Mouse (Mus musculus): Measurements from ENCODE around the gene Pqbp1. TPM values are rescaled to one million over a fixed set of nuclear protein-coding genes. Genes with fewer than 3 reads are reported as not detected.

Gene Pqbp1
- 100 to 1,000 TPM; 107 to 150 TPM for polyA plus RNA-seq (2012; fragmentation: generic; extraction: Trizol)

DNA sequence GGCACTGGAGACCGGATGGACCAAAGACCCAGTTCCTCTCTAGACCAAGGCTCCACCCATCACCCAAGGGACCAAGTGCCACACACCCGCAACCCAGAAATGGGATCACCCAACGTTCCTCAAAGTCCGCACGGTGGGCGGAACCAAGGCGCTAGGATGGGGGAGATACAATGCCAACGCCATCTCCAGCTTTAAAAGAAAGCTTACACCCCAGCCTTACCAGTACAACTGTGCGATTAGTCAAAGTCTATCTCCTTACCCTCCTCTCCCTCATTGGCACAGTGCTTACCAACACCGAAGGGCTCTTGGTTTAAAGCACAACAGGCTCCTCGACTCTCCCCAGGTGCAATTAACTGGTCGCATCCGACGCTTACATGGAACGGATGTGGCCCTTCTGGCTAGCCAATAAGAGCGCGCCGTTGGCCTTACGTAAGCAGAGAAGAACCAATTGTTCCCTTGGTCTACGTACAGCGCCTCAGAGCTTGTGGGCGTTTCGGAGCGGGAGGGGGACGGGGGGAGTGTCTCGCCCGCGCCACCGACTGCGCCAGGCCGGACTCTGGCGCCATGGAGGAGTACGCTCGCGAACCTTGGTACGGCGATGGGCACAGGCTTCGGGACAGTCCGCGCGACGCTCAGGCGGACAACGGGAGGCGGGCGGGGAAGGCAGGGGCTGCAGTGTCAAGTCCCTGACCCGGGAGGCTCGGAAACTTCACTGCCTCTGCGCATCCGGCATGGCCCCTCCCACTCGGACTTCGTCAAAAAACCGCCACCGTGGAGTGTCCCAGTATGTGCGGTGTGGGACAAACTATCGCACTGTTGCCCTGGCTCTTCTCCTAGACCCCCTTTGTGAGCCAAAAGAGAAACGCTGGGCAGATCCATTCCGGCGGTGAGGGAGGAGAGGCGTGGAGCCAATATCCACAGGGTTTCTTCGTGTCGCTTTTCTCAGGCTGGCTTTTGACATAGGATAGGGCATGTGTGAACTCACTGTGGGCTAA is at the start of gene Pqbp1, which contains the start of gene Timm17b:
Gene Pqbp1 (minus strand): TSS at position 390 of the 995 bp plus-strand sequence.
Gene Timm17b (plus strand): TSS at position 478 of the 995 bp plus-strand sequence.

DNA sequence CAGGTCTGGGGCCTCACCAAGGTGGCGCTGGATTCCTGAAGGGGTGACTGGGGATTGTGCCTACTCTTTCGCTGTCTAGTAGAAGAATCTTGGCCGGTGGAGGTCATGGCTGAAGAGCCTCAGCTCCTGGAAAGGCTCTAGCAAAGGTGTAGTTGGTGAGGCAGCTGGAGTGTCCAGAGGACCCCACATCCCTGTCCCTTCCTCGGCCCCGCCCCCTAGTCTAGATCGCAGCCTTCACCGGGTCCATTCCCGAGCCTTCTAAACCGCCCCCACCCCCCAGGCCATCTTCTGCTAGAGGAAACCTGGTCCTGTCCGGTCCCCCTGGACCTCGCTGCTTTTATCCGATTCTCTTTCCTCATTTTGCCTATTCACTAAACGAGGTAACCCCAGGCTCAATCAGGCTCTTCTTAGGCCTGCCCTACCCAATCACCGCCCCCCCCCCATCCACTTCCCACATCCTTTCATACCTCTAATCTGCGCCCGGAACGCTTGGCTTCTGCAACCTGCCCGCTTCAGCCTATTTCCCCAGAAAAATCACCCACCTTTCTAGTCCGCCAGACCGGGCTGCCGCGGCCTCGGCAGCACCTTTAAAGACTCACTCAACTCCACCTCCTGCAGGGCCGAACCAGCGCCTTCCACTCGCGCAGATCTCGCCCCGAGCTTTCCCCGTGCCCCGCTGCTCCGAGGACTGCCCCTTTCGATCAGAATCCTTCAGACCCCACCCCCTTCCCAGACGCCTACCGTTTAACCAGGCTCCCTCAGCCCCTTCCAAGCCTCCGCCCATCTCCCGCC is 48.2 kb upstream of the Pqbp1 start, which contains the start of gene Hdac6:
Gene Hdac6 (minus strand): TSS at position 782 of the 792 bp plus-strand sequence.

DNA sequence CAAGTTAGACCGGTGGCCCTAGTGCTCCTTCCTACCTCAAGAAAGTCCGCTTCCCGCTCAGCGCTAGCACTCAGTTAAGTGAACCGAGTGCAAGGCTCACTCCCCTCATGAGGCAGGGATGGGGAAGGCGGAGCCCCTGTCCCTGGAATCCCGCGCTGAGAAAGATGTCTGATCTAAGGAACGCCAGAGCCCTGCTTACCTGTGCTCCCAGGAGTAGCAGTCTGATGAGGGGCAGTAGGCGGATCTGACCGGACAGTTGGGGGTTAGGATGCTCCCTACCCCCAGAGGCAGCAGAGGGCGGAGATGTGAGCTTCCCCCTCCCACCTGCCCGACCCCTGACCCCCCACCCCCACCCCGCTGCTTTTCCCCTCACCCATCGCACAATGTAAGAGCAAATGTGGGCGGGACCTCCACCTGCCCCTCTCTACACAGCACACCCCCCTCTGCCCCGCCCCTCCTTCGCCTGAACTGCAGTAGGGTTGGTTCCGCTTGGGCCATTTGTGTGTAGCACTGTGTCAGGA is 29.3 kb upstream of the Pqbp1 start, which contains the start of gene Eras:
Gene Eras (minus strand): TSS at position 338 of the 521 bp plus-strand sequence.

DNA sequence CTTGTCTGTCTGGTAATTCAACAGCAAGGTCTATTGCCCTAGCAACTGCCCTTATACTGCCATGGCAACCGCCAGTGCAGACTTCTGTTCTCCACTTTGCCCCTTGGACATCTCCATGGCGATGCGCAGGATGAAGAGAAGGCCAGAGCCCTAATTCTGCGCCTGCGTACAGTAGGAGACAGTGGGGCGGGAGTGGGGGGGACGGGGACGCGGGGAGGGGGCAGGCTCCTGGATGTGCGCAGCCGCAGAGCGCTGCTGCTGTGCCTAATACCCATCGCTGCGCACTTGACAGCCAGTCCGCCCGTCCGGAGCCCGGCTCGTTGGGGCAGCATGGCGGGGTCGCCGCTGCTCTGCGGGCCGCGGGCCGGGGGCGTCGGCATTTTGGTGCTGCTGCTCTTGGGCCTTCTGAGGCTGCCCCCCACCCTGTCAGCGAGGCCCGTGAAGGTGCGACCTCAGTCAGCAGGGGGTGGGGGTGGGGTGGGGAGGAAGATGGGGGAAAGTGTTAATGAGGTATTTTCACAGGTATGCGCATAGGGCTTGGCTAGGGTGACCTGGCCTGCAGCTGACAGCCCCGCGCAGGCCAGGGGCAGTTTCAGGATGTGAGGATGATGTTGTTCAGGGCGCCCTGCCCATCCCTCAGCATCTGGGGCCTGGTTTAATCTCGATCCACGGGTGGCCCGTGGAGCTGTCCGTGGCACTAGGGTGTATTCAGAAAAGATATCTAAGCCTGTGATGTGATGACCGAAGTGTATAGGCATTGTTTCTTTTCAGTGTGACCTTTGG is 20.7 kb upstream of the Pqbp1 start, which contains the start of gene Pcsk1n:
Gene Pcsk1n (plus strand): TSS at position 222 of the 783 bp plus-strand sequence.

DNA sequence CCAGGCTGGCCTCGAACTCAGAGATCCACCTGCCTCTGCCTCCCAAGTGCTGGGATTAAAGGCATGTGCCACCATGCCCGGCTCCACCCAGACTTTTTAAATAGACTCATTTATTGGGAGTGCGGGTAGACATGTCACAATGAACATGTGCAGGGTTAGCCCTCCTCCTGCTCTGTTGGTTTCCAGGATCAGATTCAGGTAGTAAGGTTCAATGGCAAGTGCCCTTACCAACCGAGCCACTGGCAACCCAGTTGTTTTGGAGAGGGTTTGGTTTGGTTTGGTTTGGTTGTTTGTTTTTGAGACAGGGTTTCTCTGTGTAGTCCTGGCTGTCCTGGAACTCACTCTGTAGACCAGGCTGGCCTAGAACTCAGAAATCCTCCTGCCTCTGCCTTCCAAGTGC is 10.2 kb upstream of the Pqbp1 start, which contains the start of gene Gm10490:
Gene Gm10490 (plus strand): TSS at position 301 of the 400 bp plus-strand sequence.

DNA sequence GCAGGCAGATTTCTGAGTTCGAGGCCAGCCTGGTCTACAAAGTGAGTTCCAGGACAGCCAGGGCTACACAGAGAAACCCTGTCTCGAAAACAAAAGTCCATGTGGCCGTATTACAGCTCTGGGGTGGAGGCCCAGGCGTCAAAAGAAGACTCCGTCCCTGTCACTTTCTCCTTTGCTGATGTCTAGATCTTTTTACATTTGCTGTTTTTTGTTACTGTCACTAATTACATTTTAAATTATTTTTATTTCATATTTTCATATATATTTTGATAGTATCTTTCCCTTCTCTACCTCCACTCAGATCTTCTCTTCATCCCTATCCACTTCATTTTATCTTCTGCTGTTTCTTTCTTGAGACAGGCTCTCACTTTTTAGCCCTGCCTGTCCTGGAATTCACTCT is 8.7 kb upstream of the Pqbp1 start, which contains the start of gene Gm10491:
Gene Gm10491 (minus strand): TSS at position 101 of the 400 bp plus-strand sequence.

DNA sequence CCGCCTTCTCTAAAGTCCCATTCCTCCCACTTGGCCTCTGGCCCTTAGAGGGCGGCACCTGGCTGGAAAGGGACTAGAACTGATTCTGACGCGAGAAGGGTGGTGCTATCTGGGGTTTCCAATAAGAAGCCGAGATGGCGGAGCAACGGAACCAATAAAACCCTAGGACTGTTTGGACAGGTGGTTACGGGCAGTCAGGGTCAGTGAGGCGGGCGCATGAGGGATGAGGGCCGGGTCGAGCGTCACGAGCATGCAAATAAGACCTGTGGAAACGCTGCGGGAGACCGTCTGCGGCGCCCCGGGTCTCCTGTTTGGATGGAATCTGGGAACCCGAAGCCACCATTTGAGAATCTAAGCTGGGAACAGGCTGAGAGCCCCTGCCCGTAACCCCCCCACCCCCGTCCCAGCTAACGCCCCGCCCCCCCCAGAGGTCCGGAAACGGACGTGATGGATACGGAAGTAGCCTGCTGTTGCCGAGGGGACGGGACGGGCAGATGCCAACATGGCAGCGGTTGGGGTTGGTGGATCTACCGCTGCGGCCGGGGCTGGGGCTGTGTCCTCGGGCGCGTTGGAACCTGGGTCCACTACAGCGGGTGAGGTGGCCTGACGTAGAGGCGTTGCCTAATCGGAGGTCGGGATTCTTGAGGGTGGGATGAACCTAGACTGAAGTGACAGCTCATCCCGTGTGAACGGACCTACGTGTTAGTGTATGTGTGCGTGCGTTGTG is 15.1 kb downstream of the Pqbp1 start, which contains the start of gene Slc35a2:
Gene Slc35a2 (plus strand): TSS at position 188 of the 727 bp plus-strand sequence.

DNA sequence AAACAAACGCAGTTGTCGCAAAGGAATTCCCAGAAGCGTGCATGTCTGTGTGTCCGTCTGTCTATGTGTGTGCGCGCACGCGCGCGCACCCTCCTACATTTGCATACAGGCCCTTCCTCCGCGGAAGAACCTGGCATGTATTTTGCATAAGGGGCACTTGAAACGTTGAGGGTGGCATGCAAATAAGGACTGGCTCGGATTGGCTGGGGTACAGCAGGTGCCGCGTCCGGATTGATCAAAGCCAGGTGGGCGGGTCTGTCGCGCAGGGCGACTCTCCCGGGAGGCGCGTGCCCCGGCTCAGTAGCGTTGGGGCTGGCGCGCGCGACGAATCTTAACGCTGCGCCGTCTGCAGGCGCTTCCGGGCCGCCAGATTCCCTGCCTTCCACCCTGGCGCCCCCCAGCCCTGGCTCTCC is 21.1 kb downstream of the Pqbp1 start, which contains the start of gene Pim2:
Gene Pim2 (plus strand): TSS at position 256 of the 413 bp plus-strand sequence.

Other genes with a start within 250 kb of the Pqbp1 start
- under 1 TPM; 0.16 to 0.66 TPM for gene Prickle3, start 242.0 kb downstream of the Pqbp1 start, polyA plus RNA-seq (2012; fragmentation: generic; extraction: Trizol)
- gene Plp2, start 227.9 kb downstream of the Pqbp1 start, polyA plus RNA-seq (2012; fragmentation: generic; extraction: Trizol) = 100 to 1,000 TPM; 442 to 683 TPM
- under 1 TPM; 0.01 to 0.20 TPM for gene Magix, start 218.0 kb downstream of the Pqbp1 start, polyA plus RNA-seq (2012; fragmentation: generic; extraction: Trizol)
- 10 to 100 TPM in 1 of 2 experiments, 1 to 10 TPM in 1; 2.5 to 11.5 TPM for gene Gpkow, start 202.1 kb downstream of the Pqbp1 start, polyA plus RNA-seq (2012; fragmentation: generic; extraction: Trizol)
- 10 to 100 TPM; 15.4 to 54.3 TPM for gene Wdr45, start 184.9 kb downstream of the Pqbp1 start, polyA plus RNA-seq (2012; fragmentation: generic; extraction: Trizol)
- under 1 TPM in 1 of 2 experiments, not detected in 1; 0.24 TPM for gene Gm45208, start 177.0 kb downstream of the Pqbp1 start, polyA plus RNA-seq (2012; fragmentation: generic; extraction: Trizol)
- gene Praf2, start 170.8 kb downstream of the Pqbp1 start, polyA plus RNA-seq (2012; fragmentation: generic; extraction: Trizol) = 100 to 1,000 TPM; 113 to 154 TPM
- 1 to 10 TPM; 2.4 to 7.6 TPM for gene Ccdc120, start 148.4 kb downstream of the Pqbp1 start, polyA plus RNA-seq (2012; fragmentation: generic; extraction: Trizol)
- 10 to 100 TPM; 32.8 to 42.6 TPM for gene Tfe3, start 136.7 kb downstream of the Pqbp1 start, polyA plus RNA-seq (2012; fragmentation: generic; extraction: Trizol)
- 10 to 100 TPM in 1 of 2 experiments, 1 to 10 TPM in 1; 5.9 to 35.2 TPM for gene Gripap1, start 109.5 kb downstream of the Pqbp1 start, polyA plus RNA-seq (2012; fragmentation: generic; extraction: Trizol)
- 1 to 10 TPM in 1 of 2 experiments, under 1 TPM in 1; 0.34 to 4.5 TPM for gene Kcnd1, start 77.0 kb downstream of the Pqbp1 start, polyA plus RNA-seq (2012; fragmentation: generic; extraction: Trizol)
- gene Otud5, start 57.9 kb downstream of the Pqbp1 start, polyA plus RNA-seq (2012; fragmentation: generic; extraction: Trizol) = 10 to 100 TPM; 21.4 to 48.2 TPM
- 1 to 10 TPM in 1 of 2 experiments, under 1 TPM in 1; 0.71 to 4.9 TPM for gene Pim2, start 21.0 kb downstream of the Pqbp1 start, polyA plus RNA-seq (2012; fragmentation: generic; extraction: Trizol)
- 10 to 100 TPM; 14.0 to 50.6 TPM for gene Slc35a2, start 15.2 kb downstream of the Pqbp1 start, polyA plus RNA-seq (2012; fragmentation: generic; extraction: Trizol)
- 100 to 1,000 TPM in 1 of 2 experiments, 10 to 100 TPM in 1; 94.4 to 138 TPM for gene Timm17b, start 88 bp upstream of the Pqbp1 start, polyA plus RNA-seq (2012; fragmentation: generic; extraction: Trizol)
- not detected for gene Gm10491, start 8.6 kb upstream of the Pqbp1 start, polyA plus RNA-seq (2012; fragmentation: generic; extraction: Trizol)
- gene Gm10490, start 10.3 kb upstream of the Pqbp1 start, polyA plus RNA-seq (2012; fragmentation: generic; extraction: Trizol) = not detected
- gene Pcsk1n, start 20.6 kb upstream of the Pqbp1 start, polyA plus RNA-seq (2012; fragmentation: generic; extraction: Trizol) = not detected
- gene Eras, start 29.3 kb upstream of the Pqbp1 start, polyA plus RNA-seq (2012; fragmentation: generic; extraction: Trizol) = not detected
- gene Hdac6, start 48.6 kb upstream of the Pqbp1 start, polyA plus RNA-seq (2012; fragmentation: generic; extraction: Trizol) = 10 to 100 TPM; 11.6 to 18.8 TPM
- under 1 TPM in 1 of 2 experiments, not detected in 1; 0.05 TPM for gene Gata1, start 78.8 kb upstream of the Pqbp1 start, polyA plus RNA-seq (2012; fragmentation: generic; extraction: Trizol)
- gene Glod5, start 119.2 kb upstream of the Pqbp1 start, polyA plus RNA-seq (2012; fragmentation: generic; extraction: Trizol) = not detected
- gene Suv39h1, start 175.5 kb upstream of the Pqbp1 start, polyA plus RNA-seq (2012; fragmentation: generic; extraction: Trizol) = 10 to 100 TPM; 22.9 to 28.6 TPM
- under 1 TPM; 0.06 to 0.17 TPM for gene Was, start 191.2 kb upstream of the Pqbp1 start, polyA plus RNA-seq (2012; fragmentation: generic; extraction: Trizol)
- gene Wdr13, start 233.6 kb upstream of the Pqbp1 start, polyA plus RNA-seq (2012; fragmentation: generic; extraction: Trizol) = 10 to 100 TPM in 1 of 2 experiments, 1 to 10 TPM in 1; 1.4 to 22.3 TPM
- 100 to 1,000 TPM; 161 to 371 TPM for gene Rbm3, start 246.6 kb upstream of the Pqbp1 start, polyA plus RNA-seq (2012; fragmentation: generic; extraction: Trizol)

Data from C3H10T1/2 (cell line).